Mouse (Mus musculus) lung, embryonic 16.5 days (tissue): Measurements from ENCODE around the gene Tmem200a. TPM values are rescaled to one million over a fixed set of nuclear protein-coding genes. Genes with fewer than 3 reads are reported as not detected.

Source experiments
- ATAC-seq: fragments of 200-750 bp; cut with Nextera tagmentation; 2 replicates; pipeline ENCODE4 v1.8.0; 2017; ENCODE audit warnings: low read depth, mild to moderate bottlenecking, moderate library complexity
- H3K27ac ChIP-seq: fragments of 300-500 bp; sonication (generic); 2 replicates; pipeline ENCODE4 v1.5.1; 2014; ENCODE audit warnings: mild to moderate bottlenecking, control low read depth, low read length
- H3K27me3 ChIP-seq: fragments of 300-500 bp; sonication (generic); 2 replicates; pipeline ENCODE4 v1.6.1; 2014; ENCODE audit warnings: low read depth, low read length, mixed read lengths; ENCODE audit not compliant: control insufficient read depth, insufficient read depth
- H3K36me3 ChIP-seq: fragments of 300-500 bp; sonication (generic); 2 replicates; pipeline ENCODE4 v1.6.1; 2014; ENCODE audit warnings: low read length; ENCODE audit not compliant: control insufficient read depth, insufficient read depth
- H3K4me1 ChIP-seq: fragments of 300-500 bp; sonication (generic); replicated peaks from 2 replicates; pipeline ENCODE4 v1.6.1; 2014; ENCODE audit warnings: low read length, mixed read lengths; ENCODE audit not compliant: control insufficient read depth, insufficient read depth
- H3K4me2 ChIP-seq: fragments of 300-500 bp; sonication (generic); 2 replicates; pipeline ENCODE4 v1.6.1; 2014; ENCODE audit warnings: low read depth, low read length, control low read depth
- H3K4me3 ChIP-seq: fragments of 300-500 bp; sonication (generic); 2 replicates; pipeline ENCODE4 v1.5.1; 2014; ENCODE audit warnings: mild to moderate bottlenecking, low read length, control low read depth
- H3K9ac ChIP-seq: fragments of 300-500 bp; sonication (generic); 2 replicates; pipeline ENCODE4 v1.6.1; 2014; ENCODE audit warnings: low read length, control low read depth
- H3K9me3 ChIP-seq: fragments of 300-500 bp; sonication (generic); 2 replicates; pipeline ENCODE4 v1.6.1; 2016; ENCODE audit warnings: low read length; ENCODE audit not compliant: control insufficient read depth
- WGBS: fragments of 180-500 bp; shearing (Covaris S2); extraction: QIAGEN DNeasy Blood & Tissue Kit; methylation state at CpG from one replicate; pipeline ENCODE4 v1.1.7; 2014; 5-methylcytosine and 5-hydroxymethylcytosine counted together
- polyA plus RNA-seq: library from polyadenylated mRNA; unstranded; fragments of >200 nt; fragmentation: Nextera tagmentation; extraction: Ambion mirVana; gene quantifications from 2 replicates; pipeline ENCODE4 v1.2.1, GENCODE M21; 2015

The Tmem200a gene
- polyA plus RNA-seq, result 3.3 and 3.5 TPM in 2 replicates

- Histone ChIP-seq H3K9ac (peak within 1 kb of the TSS; percentile 66), H3K9me3 (no peaks in the 10 kb centered on the region), H3K4me3 (peak within 1 kb of the TSS; percentile 65), H3K4me1 (no peaks in the 10 kb centered on the region; the same call in 1 of the 2 replicates), H3K36me3 (no peaks in the 10 kb centered on the region), H3K4me2 (peak within 1 kb of the TSS; percentile 97), H3K27me3 (peaks cover 11% of the 10 kb centered on the region), H3K27ac (no peak within 1 kb of the TSS)
- peak; percentile 84 for ATAC-seq
- WGBS, result under 1% methylated on average over 46 of the region's 46 CpGs
Measured at GRCm38 (mm10) chr10:26078521-26079142, at the start of gene Tmem200a. Gene Tmem200a, minus strand, starts transcription at chr10:26079052.

GRCm38 (mm10) chr10:26119822-26120183 is 41.0 kb upstream of the Tmem200a start:
- no peak for ATAC-seq
- no peak overlapping the region for H3K4me3 ChIP-seq
- H3K27me3 ChIP-seq, result no peaks in the 10 kb centered on the region
- H3K4me2 ChIP-seq, result no peak overlapping the region
- H3K4me1 ChIP-seq, result no peaks in the 10 kb centered on the region
- H3K9ac ChIP-seq, result no peak overlapping the region
- H3K36me3 ChIP-seq, result no peaks in the 10 kb centered on the region
- H3K9me3 ChIP-seq, result no peaks in the 10 kb centered on the region
- WGBS, result 73% methylated on average over 1 of the region's 1 CpGs
- H3K27ac ChIP-seq, result no peak overlapping the region

- no peak for ATAC-seq
- Histone ChIP-seq H3K36me3 (no peaks in the 10 kb centered on the region), H3K4me2 (no peak overlapping the region), H3K4me1 (no peaks in the 10 kb centered on the region), H3K9ac (no peak overlapping the region), H3K27ac (no peak overlapping the region), H3K9me3 (no peaks in the 10 kb centered on the region), H3K4me3 (no peak overlapping the region), H3K27me3 (no peaks in the 10 kb centered on the region)
- 86% methylated on average over 6 of the region's 6 CpGs for WGBS
Measured at GRCm38 (mm10) chr10:26119067-26119821, 40.4 kb upstream of the Tmem200a start.

- H3K4me1 ChIP-seq, result no peaks in the 10 kb centered on the region
- no peak overlapping the region for H3K27ac ChIP-seq
- no peak overlapping the region for H3K4me3 ChIP-seq
- H3K4me2 ChIP-seq, result no peak overlapping the region
- no peaks in the 10 kb centered on the region for H3K27me3 ChIP-seq
- H3K9me3 ChIP-seq, result no peaks in the 10 kb centered on the region
- no peaks in the 10 kb centered on the region for H3K36me3 ChIP-seq
- no peak overlapping the region for H3K9ac ChIP-seq
- no peak for ATAC-seq
- 73% methylated on average over 4 of the region's 4 CpGs for WGBS
Measured at GRCm38 (mm10) chr10:26114409-26114808, 35.6 kb upstream of the Tmem200a start.

- H3K27ac ChIP-seq, result no peak overlapping the region
- no peaks in the 10 kb centered on the region for H3K36me3 ChIP-seq
- H3K4me3 ChIP-seq, result no peak overlapping the region
- H3K4me2 ChIP-seq, result no peak overlapping the region
- H3K4me1 ChIP-seq, result no peaks in the 10 kb centered on the region
- no peaks in the 10 kb centered on the region for H3K9me3 ChIP-seq
- H3K27me3 ChIP-seq, result no peaks in the 10 kb centered on the region
- ATAC-seq, result no peak
- H3K9ac ChIP-seq, result no peak overlapping the region
- WGBS, result 65% methylated on average over 3 of the region's 3 CpGs
Measured at GRCm38 (mm10) chr10:26103330-26103982, 24.6 kb upstream of the Tmem200a start.

GRCm38 (mm10) chr10:26082081-26082480 is 3.2 kb upstream of the Tmem200a start:
- ATAC-seq, result no peak
- WGBS, result 61% methylated on average over 4 of the region's 4 CpGs
- no peak overlapping the region for H3K4me3 ChIP-seq
- H3K9me3 ChIP-seq, result no peaks in the 10 kb centered on the region
- H3K4me1 ChIP-seq, result no peaks in the 10 kb centered on the region; the same call in 1 of the 2 replicates
- H3K27me3 ChIP-seq, result peaks cover 11% of the 10 kb centered on the region
- no peak overlapping the region for H3K27ac ChIP-seq
- H3K4me2 ChIP-seq, result no peak overlapping the region
- H3K9ac ChIP-seq, result no peak overlapping the region
- H3K36me3 ChIP-seq, result no peaks in the 10 kb centered on the region

- no peak overlapping the region for H3K27ac ChIP-seq
- H3K9me3 ChIP-seq, result no peaks in the 10 kb centered on the region
- H3K4me3 ChIP-seq, result no peak overlapping the region
- H3K4me2 ChIP-seq, result no peak overlapping the region
- H3K4me1 ChIP-seq, result no peaks in the 10 kb centered on the region; the same call in 1 of the 2 replicates
- no peaks in the 10 kb centered on the region for H3K36me3 ChIP-seq
- no peak for ATAC-seq
- H3K9ac ChIP-seq, result no peak overlapping the region
- H3K27me3 ChIP-seq, result peaks cover 11% of the 10 kb centered on the region
- 71% methylated on average over 3 of the region's 3 CpGs for WGBS
Measured at GRCm38 (mm10) chr10:26079678-26080077, 826 bp upstream of the Tmem200a start.

- peak within 1 kb of the TSS; percentile 65 for H3K4me3 ChIP-seq
- peak; percentile 23; the same call in 1 of the 2 replicates for ATAC-seq
- H3K9me3 ChIP-seq, result no peaks in the 10 kb centered on the region
- no peaks in the 10 kb centered on the region; the same call in 1 of the 2 replicates for H3K4me1 ChIP-seq
- WGBS, result 2% methylated on average over 51 of the region's 52 CpGs
- no peaks in the 10 kb centered on the region for H3K36me3 ChIP-seq
- H3K4me2 ChIP-seq, result peak within 1 kb of the TSS; percentile 97
- H3K27me3 ChIP-seq, result peaks cover 11% of the 10 kb centered on the region
- H3K27ac ChIP-seq, result no peak within 1 kb of the TSS
- H3K9ac ChIP-seq, result peak within 1 kb of the TSS; percentile 66
Measured at GRCm38 (mm10) chr10:26077671-26078481, 976 bp downstream of the Tmem200a start, which contains the start of gene Gm9767. Gene Gm9767, plus strand, starts transcription at chr10:26078255.
